In genomic region chr1:172483361-172483660, GRCm38 (mm10) we compare ENCODE assay signal across 10 mouse cellular contexts. TPM values are rescaled to one million over a fixed set of nuclear protein-coding genes. Genes with fewer than 3 reads are reported as not detected.
DNase-seq lines count a peak whose midpoint lies in the region; ATAC-seq and TF ChIP-seq lines count a peak whose summit lies in the region.
"Had no signal": no experiment of that assay in that cellular context is flagged by ENCODE, and none has a peak within 500 bp of the region (broad histone marks: within the 10 kb centered on the region; RNA-seq: fewer than 3 reads in every experiment).

No protein-coding gene starts in this region.

- peak overlapping the region; percentile 79 for H3K4me2 ChIP-seq in hindbrain, embryonic 12.5 days (replicated peaks)
- H3K4me2 ChIP-seq in midbrain, embryonic 12.5 days (replicated peaks) = peak overlapping the region; percentile 94
- peak overlapping the region; percentile 85 for H3K4me2 ChIP-seq in stomach, postnatal 0 days (replicated peaks; ENCODE audit: low read depth)

- 20% methylated on average over 4 of the region's 4 CpGs for WGBS in hindbrain, embryonic 12.5 days
- 11% methylated on average over 4 of the region's 4 CpGs for WGBS in midbrain, embryonic 12.5 days
- 37% methylated on average over 4 of the region's 4 CpGs for WGBS in stomach, postnatal 0 days

- peaks cover 2% of the 10 kb centered on the region for H3K27me3 ChIP-seq in testis, adult 2 months (ENCODE audit: control insufficient read depth, insufficient read depth, low read length)
- no peaks in the 10 kb centered on the region; the same call in 1 of the 2 replicates for H3K27me3 ChIP-seq in hindbrain, embryonic 12.5 days
- peaks cover 18% of the 10 kb centered on the region for H3K27me3 ChIP-seq in midbrain, embryonic 12.5 days
- no peaks in the 10 kb centered on the region for H3K27me3 ChIP-seq in stomach, postnatal 0 days (ENCODE audit: control insufficient read depth, insufficient read depth, low read length)
- H3K27me3 ChIP-seq: Patski had no signal

- no peaks in the 10 kb centered on the region for H3K36me3 ChIP-seq in testis, adult 2 months (ENCODE audit: control insufficient read depth, insufficient read depth, low read length)
- peaks cover 6% of the 10 kb centered on the region; the same call in 1 of the 2 replicates for H3K36me3 ChIP-seq in hindbrain, embryonic 12.5 days
- H3K36me3 ChIP-seq in midbrain, embryonic 12.5 days = peaks cover under 1% of the 10 kb centered on the region
- no peaks in the 10 kb centered on the region for H3K36me3 ChIP-seq in stomach, postnatal 0 days (ENCODE audit: control insufficient read depth, insufficient read depth, low read length)

- peak overlapping the region; percentile 76 for H3K4me3 ChIP-seq in testis, adult 2 months (ENCODE audit: control insufficient read depth, low read depth, low read length)
- H3K4me3 ChIP-seq in hindbrain, embryonic 12.5 days = peak overlapping the region; percentile 71
- peak overlapping the region; percentile 73 for H3K4me3 ChIP-seq in midbrain, embryonic 12.5 days
- no peak overlapping the region for H3K4me3 ChIP-seq in stomach, postnatal 0 days (ENCODE audit: low read depth, low read length)

- H3K9ac ChIP-seq in hindbrain, embryonic 12.5 days = peak overlapping the region; percentile 80
- H3K9ac ChIP-seq in midbrain, embryonic 12.5 days (replicated peaks) = peak overlapping the region; percentile 80
- H3K9ac ChIP-seq in stomach, postnatal 0 days (ENCODE audit: low read length) = no peak overlapping the region

- TF ChIP-seq EP300 in stomach, postnatal 0 days (optimal IDR thresholded peaks at IDR 0.05) = no peak

- no peak overlapping the region for H3K27ac ChIP-seq in testis, adult 2 months (ENCODE audit: control insufficient read depth, insufficient read depth, low read depth, low read length)
- peak overlapping the region; percentile 68 for H3K27ac ChIP-seq in hindbrain, embryonic 12.5 days
- peak overlapping the region; percentile 68 for H3K27ac ChIP-seq in midbrain, embryonic 12.5 days (replicated peaks)
- H3K27ac ChIP-seq in stomach, postnatal 0 days (replicated peaks) = no peak overlapping the region

- no peak for TF ChIP-seq POLR2A in testis, adult 2 months (IDR thresholded peaks at IDR 0.05; ENCODE audit: control insufficient read depth, low read depth, low read length)

- no peak for TF ChIP-seq CTCF in testis, adult 2 months (IDR thresholded peaks at IDR 0.05; ENCODE audit: control insufficient read depth, insufficient read depth, insufficient replicate concordance, low read depth, low read length)
- no peak; the same call in 1 of the 2 replicates for TF ChIP-seq CTCF in stomach, postnatal 0 days (IDR thresholded peaks at IDR 0.05; ENCODE audit: low read depth)

- no peak for DNase-seq in testis, postnatal 14 days (ENCODE audit: low spot score)
- no peak for DNase-seq in stomach, postnatal 0 days (ENCODE audit: low spot score)
- no peak for DNase-seq in left cerebral cortex, postnatal 25 days (ENCODE audit: low spot score in 2 of 2)
- DNase-seq in heart, postnatal 25 days (ENCODE audit: low spot score) = no peak
- DNase-seq in cerebellum, adult 11-12 months = no peak

- peaks cover 6% of the 10 kb centered on the region for H3K4me1 ChIP-seq in testis, adult 2 months (ENCODE audit: control insufficient read depth, insufficient read depth, low read length)
- peaks cover 47% of the 10 kb centered on the region for H3K4me1 ChIP-seq in hindbrain, embryonic 12.5 days
- H3K4me1 ChIP-seq in midbrain, embryonic 12.5 days = peaks cover 53% of the 10 kb centered on the region
- peaks cover 7% of the 10 kb centered on the region; the same call in 1 of the 2 replicates for H3K4me1 ChIP-seq in stomach, postnatal 0 days (replicated peaks; ENCODE audit: control insufficient read depth, insufficient read depth)

- 0 out of 2 replicates have a peak, but pooled peaks have one; percentile 7 for ATAC-seq in hindbrain, embryonic 12.5 days (ENCODE audit: low FRiP score)
- no peak for ATAC-seq in midbrain, embryonic 12.5 days (ENCODE audit: low FRiP score, low read depth)
- ATAC-seq in stomach, postnatal 0 days (ENCODE audit: low FRiP score, low TSS enrichment) = no peak
- ATAC-seq: Patski had no signal

- intact Hi-C loops in left cerebral cortex, postnatal 25 days (cut with DNase I) = no loop called here
- intact Hi-C loops in heart, postnatal 25 days (cut with DNase I) = no loop called here

- H3K9me3 ChIP-seq in hindbrain, embryonic 12.5 days (replicated peaks) = no peaks in the 10 kb centered on the region
- no peaks in the 10 kb centered on the region for H3K9me3 ChIP-seq in midbrain, embryonic 12.5 days
- no peaks in the 10 kb centered on the region for H3K9me3 ChIP-seq in stomach, postnatal 0 days (ENCODE audit: control insufficient read depth, low read length)

RNA-seq across cellular contexts. Expression of gene Igsf9, which starts 1.7 kb away (rescaled TPM):
- 66.1 and 68.5 TPM in 2 replicates for polyA plus RNA-seq in testis, adult 2 months (2012; rRNA removed)
- polyA plus RNA-seq in hindbrain, embryonic 12.5 days (2016; fragmentation: Nextera tagmentation; extraction: Ambion mirVana) = 69.9 and 82.2 TPM in 2 replicates
- polyA plus RNA-seq in midbrain, embryonic 12.5 days (2016; fragmentation: Nextera tagmentation; extraction: Ambion mirVana) = 86.1 and 99.3 TPM in 2 replicates
- 16.7 and 19.9 TPM in 2 replicates for polyA plus RNA-seq in stomach, postnatal 0 days (2015; fragmentation: Nextera tagmentation; extraction: Ambion mirVana)
- total RNA-seq in left cerebral cortex, postnatal 25 days (2021) = 10 to 100 TPM in 1 of 2 experiments, 1 to 10 TPM in 1; 8.7 to 11.1 TPM
- under 1 TPM; 0.25 to 0.55 TPM for total RNA-seq in heart, postnatal 25 days (2021)

RNA-seq across cellular contexts. Expression of gene Slamf9, which starts 8.2 kb away (rescaled TPM):
- 9.8 and 13.1 TPM in 2 replicates for polyA plus RNA-seq in testis, adult 2 months (2012; rRNA removed)
- 0.27 and 0.40 TPM in 2 replicates for polyA plus RNA-seq in hindbrain, embryonic 12.5 days (2016; fragmentation: Nextera tagmentation; extraction: Ambion mirVana)
- 0.18 TPM in 1 of 2 replicates, not detected in the other for polyA plus RNA-seq in midbrain, embryonic 12.5 days (2016; fragmentation: Nextera tagmentation; extraction: Ambion mirVana)
- polyA plus RNA-seq in stomach, postnatal 0 days (2015; fragmentation: Nextera tagmentation; extraction: Ambion mirVana) = 1.8 TPM in 2 replicates
- under 1 TPM; 0.41 to 0.46 TPM for total RNA-seq in left cerebral cortex, postnatal 25 days (2021)
- total RNA-seq in heart, postnatal 25 days (2021) = 1 to 10 TPM; 1.3 TPM
- total RNA-seq: gastrocnemius, adult 8-10 months had no signal

RNA-seq across cellular contexts. Expression of gene Tagln2, which starts 16.5 kb away (rescaled TPM):
- polyA plus RNA-seq in testis, adult 2 months (2012; rRNA removed) = 7.6 and 16.5 TPM in 2 replicates
- 53.2 and 64.5 TPM in 2 replicates for polyA plus RNA-seq in hindbrain, embryonic 12.5 days (2016; fragmentation: Nextera tagmentation; extraction: Ambion mirVana)
- 37.0 and 45.9 TPM in 2 replicates for polyA plus RNA-seq in midbrain, embryonic 12.5 days (2016; fragmentation: Nextera tagmentation; extraction: Ambion mirVana)
- 564 and 594 TPM in 2 replicates for polyA plus RNA-seq in stomach, postnatal 0 days (2015; fragmentation: Nextera tagmentation; extraction: Ambion mirVana)
- 10 to 100 TPM in 1 of 2 experiments, 1 to 10 TPM in 1; 10.0 to 10.8 TPM for total RNA-seq in left cerebral cortex, postnatal 25 days (2021)
- total RNA-seq in heart, postnatal 25 days (2021) = 10 to 100 TPM; 75.4 to 87.9 TPM

RNA-seq across cellular contexts. Expression of gene Cfap45, which starts 37.3 kb away (rescaled TPM):
- polyA plus RNA-seq in testis, adult 2 months (2012; rRNA removed) = 302 and 305 TPM in 2 replicates
- polyA plus RNA-seq in hindbrain, embryonic 12.5 days (2016; fragmentation: Nextera tagmentation; extraction: Ambion mirVana) = 3.3 and 4.4 TPM in 2 replicates
- polyA plus RNA-seq in midbrain, embryonic 12.5 days (2016; fragmentation: Nextera tagmentation; extraction: Ambion mirVana) = 1.2 TPM in 2 replicates
- 4.6 and 5.4 TPM in 2 replicates for polyA plus RNA-seq in stomach, postnatal 0 days (2015; fragmentation: Nextera tagmentation; extraction: Ambion mirVana)
- total RNA-seq in left cerebral cortex, postnatal 25 days (2021) = 1 to 10 TPM; 3.7 to 4.5 TPM
- total RNA-seq in heart, postnatal 25 days (2021) = under 1 TPM; 0.34 to 0.39 TPM
- total RNA-seq: gastrocnemius, adult 8-10 months had no signal

Comparison
In these comparisons a context has a peak if more than half of its experiments do, and no peak if none do; other contexts are left out.
1. H3K27ac ChIP-seq: peak in hindbrain, embryonic 12.5 days (single experiment) and midbrain, embryonic 12.5 days (single experiment); none in testis, adult 2 months (single experiment) and stomach, postnatal 0 days (single experiment).
2. Peak in every context shown above with its lines, with median percentiles within 50 percentile points of each other: H3K4me2 ChIP-seq.